Mouse (Mus musculus) lung, embryonic 15.5 days (tissue): ENCODE data around the gene Camk2b. TPM values are rescaled to one million over a fixed set of nuclear protein-coding genes. Genes with fewer than 3 reads are reported as not detected.

Source experiments
- ATAC-seq: fragments of 200-750 bp; cut with Nextera tagmentation; 2 replicates; pipeline ENCODE4 v1.8.0; 2017; ENCODE audit warnings: moderate number of reproducible peaks, borderline replicate concordance; ENCODE audit not compliant: low FRiP score, low TSS enrichment; ENCODE audit errors: extremely low read depth
- H3K27ac ChIP-seq: fragments of 300-500 bp; sonication (generic); 2 replicates; pipeline ENCODE4 v1.5.1; 2015; ENCODE audit warnings: moderate library complexity, mild to moderate bottlenecking, inconsistent platforms
- H3K27me3 ChIP-seq: fragments of 300-500 bp; sonication (generic); 2 replicates; pipeline ENCODE4 v1.6.1; 2015; ENCODE audit warnings: inconsistent platforms
- H3K36me3 ChIP-seq: fragments of 300-500 bp; sonication (generic); 2 replicates; pipeline ENCODE4 v1.6.1; 2015; ENCODE audit warnings: inconsistent platforms
- H3K4me1 ChIP-seq: fragments of 300-500 bp; sonication (generic); 2 replicates; pipeline ENCODE4 v1.6.1; 2015; ENCODE audit warnings: inconsistent platforms
- H3K4me2 ChIP-seq: fragments of 300-500 bp; sonication (generic); 2 replicates; pipeline ENCODE4 v1.6.1; 2015; ENCODE audit warnings: inconsistent platforms, mild to moderate bottlenecking, moderate library complexity
- H3K4me3 ChIP-seq: fragments of 300-500 bp; sonication (generic); 2 replicates; pipeline ENCODE4 v1.5.1; 2015; ENCODE audit warnings: mild to moderate bottlenecking, inconsistent platforms
- H3K9ac ChIP-seq: fragments of 300-500 bp; sonication (generic); 2 replicates; pipeline ENCODE4 v1.6.1; 2015; ENCODE audit warnings: inconsistent platforms
- H3K9me3 ChIP-seq: fragments of 300-500 bp; sonication (generic); 2 replicates; pipeline ENCODE4 v1.6.1; 2016; ENCODE audit warnings: inconsistent platforms
- WGBS: fragments of 180-500 bp; shearing (Covaris S2); methylation state at CpG from one replicate; pipeline ENCODE4 v1.1.7; 2015; 5-methylcytosine and 5-hydroxymethylcytosine counted together
- polyA plus RNA-seq: library from polyadenylated mRNA; unstranded; fragments of >200 nt; fragmentation: Nextera tagmentation; extraction: Ambion mirVana; gene quantifications from 2 replicates; pipeline ENCODE4 v1.2.1, GENCODE M21; 2015

Camk2b gene
- polyA plus RNA-seq, 1 experiment from 2014 or later, result 1.4 TPM

- no peak for ATAC-seq
- H3K36me3 ChIP-seq, result no peaks in the 10 kb centered on the region
- no peak overlapping the region for H3K27ac ChIP-seq
- WGBS, result 86% methylated on average over 5 of the region's 5 CpGs
- H3K9ac ChIP-seq, result no peak overlapping the region
- H3K27me3 ChIP-seq, result no peaks in the 10 kb centered on the region
- H3K4me2 ChIP-seq, result no peak overlapping the region
- peaks cover under 1% of the 10 kb centered on the region for H3K4me1 ChIP-seq
- H3K9me3 ChIP-seq, result no peaks in the 10 kb centered on the region
- H3K4me3 ChIP-seq, result no peak overlapping the region
These were observed 72.0 kb downstream of the Camk2b start for GRCm38 (mm10) chr11:5994212-5994611.

GRCm38 (mm10) chr11:5990910-5991309 lies 75.3 kb downstream of the Camk2b start:
- no peak for ATAC-seq

GRCm38 (mm10) chr11:5989954-5990593 lies 76.1 kb downstream of the Camk2b start:
- no peaks in the 10 kb centered on the region for H3K36me3 ChIP-seq
- no peaks in the 10 kb centered on the region for H3K27me3 ChIP-seq
- no peak overlapping the region for H3K4me3 ChIP-seq
- ATAC-seq, result no peak
- 86% methylated on average over 16 of the region's 16 CpGs for WGBS
- H3K4me2 ChIP-seq, result no peak overlapping the region
- no peaks in the 10 kb centered on the region for H3K9me3 ChIP-seq
- no peak overlapping the region for H3K27ac ChIP-seq
- H3K9ac ChIP-seq, result no peak overlapping the region
- no peaks in the 10 kb centered on the region for H3K4me1 ChIP-seq

More at GRCm38 (mm10) chr11:5990910-5991309, 75.3 kb downstream of the Camk2b start:
- Histone ChIP-seq H3K9me3 (no peaks in the 10 kb centered on the region), H3K4me3 (no peak overlapping the region), H3K27me3 (no peaks in the 10 kb centered on the region), H3K27ac (no peak overlapping the region), H3K9ac (no peak overlapping the region), H3K4me1 (no peaks in the 10 kb centered on the region), H3K36me3 (no peaks in the 10 kb centered on the region), H3K4me2 (no peak overlapping the region)
- 31% methylated on average over 4 of the region's 4 CpGs for WGBS

GRCm38 (mm10) chr11:5988126-5988525 lies 78.0 kb downstream of the Camk2b start:
- H3K4me2 ChIP-seq, result no peak overlapping the region
- no peaks in the 10 kb centered on the region for H3K36me3 ChIP-seq
- H3K4me1 ChIP-seq, result no peaks in the 10 kb centered on the region
- H3K4me3 ChIP-seq, result no peak overlapping the region
- H3K9me3 ChIP-seq, result no peaks in the 10 kb centered on the region
- WGBS, result 72% methylated on average over 10 of the region's 10 CpGs
- ATAC-seq, result no peak
- H3K27me3 ChIP-seq, result no peaks in the 10 kb centered on the region
- no peak overlapping the region for H3K9ac ChIP-seq
- H3K27ac ChIP-seq, result no peak overlapping the region

GRCm38 (mm10) chr11:5983629-5984028 lies 82.5 kb downstream of the Camk2b start:
- H3K27ac ChIP-seq, result no peak overlapping the region
- H3K4me2 ChIP-seq, result no peak overlapping the region
- H3K9me3 ChIP-seq, result no peaks in the 10 kb centered on the region
- H3K27me3 ChIP-seq, result no peaks in the 10 kb centered on the region
- no peaks in the 10 kb centered on the region for H3K4me1 ChIP-seq
- no peak overlapping the region for H3K4me3 ChIP-seq
- no peak overlapping the region for H3K9ac ChIP-seq
- WGBS, result 80% methylated on average over 5 of the region's 5 CpGs
- H3K36me3 ChIP-seq, result no peaks in the 10 kb centered on the region
- ATAC-seq, result no peak

- no peak for ATAC-seq
- H3K9ac ChIP-seq, result no peak overlapping the region
- 78% methylated on average over 7 of the region's 7 CpGs for WGBS
These were observed 84.8 kb downstream of the Camk2b start for GRCm38 (mm10) chr11:5981323-5981722.

GRCm38 (mm10) chr11:5980561-5980960 lies 85.6 kb downstream of the Camk2b start:
- no peak overlapping the region for H3K4me2 ChIP-seq
- WGBS, result 67% methylated on average over 8 of the region's 8 CpGs
- no peak for ATAC-seq
- no peaks in the 10 kb centered on the region for H3K4me1 ChIP-seq
- H3K9me3 ChIP-seq, result no peaks in the 10 kb centered on the region
- no peak overlapping the region for H3K27ac ChIP-seq
- no peak overlapping the region for H3K9ac ChIP-seq
- no peak overlapping the region for H3K4me3 ChIP-seq
- no peaks in the 10 kb centered on the region for H3K36me3 ChIP-seq
- H3K27me3 ChIP-seq, result no peaks in the 10 kb centered on the region

More at GRCm38 (mm10) chr11:5981323-5981722, 84.8 kb downstream of the Camk2b start:
- Histone ChIP-seq H3K36me3 (no peaks in the 10 kb centered on the region), H3K9me3 (no peaks in the 10 kb centered on the region), H3K4me3 (no peak overlapping the region), H3K4me2 (no peak overlapping the region), H3K27ac (no peak overlapping the region), H3K27me3 (no peaks in the 10 kb centered on the region), H3K4me1 (no peaks in the 10 kb centered on the region)

GRCm38 (mm10) chr11:5980108-5980507 lies 86.1 kb downstream of the Camk2b start:
- H3K4me2 ChIP-seq, result no peak overlapping the region
- no peak overlapping the region for H3K4me3 ChIP-seq
- H3K9ac ChIP-seq, result no peak overlapping the region
- 81% methylated on average over 2 of the region's 2 CpGs for WGBS
- H3K4me1 ChIP-seq, result no peaks in the 10 kb centered on the region
- H3K9me3 ChIP-seq, result no peaks in the 10 kb centered on the region
- no peaks in the 10 kb centered on the region for H3K27me3 ChIP-seq
- no peak for ATAC-seq
- H3K36me3 ChIP-seq, result no peaks in the 10 kb centered on the region
- no peak overlapping the region for H3K27ac ChIP-seq

- Histone ChIP-seq H3K9me3 (no peaks in the 10 kb centered on the region), H3K4me1 (no peaks in the 10 kb centered on the region), H3K27ac (no peak overlapping the region), H3K27me3 (no peaks in the 10 kb centered on the region), H3K36me3 (no peaks in the 10 kb centered on the region), H3K4me3 (no peak overlapping the region), H3K9ac (no peak overlapping the region), H3K4me2 (no peak overlapping the region)
- ATAC-seq, result no peak
- 64% methylated on average over 7 of the region's 7 CpGs for WGBS
These were observed 87.1 kb downstream of the Camk2b start for GRCm38 (mm10) chr11:5979088-5979487.

GRCm38 (mm10) chr11:5976106-5976505 lies 90.1 kb downstream of the Camk2b start:
- no peaks in the 10 kb centered on the region for H3K9me3 ChIP-seq
- H3K4me3 ChIP-seq, result no peak overlapping the region
- no peak overlapping the region for H3K9ac ChIP-seq
- no peaks in the 10 kb centered on the region for H3K36me3 ChIP-seq
- WGBS, result 7% methylated on average over 9 of the region's 9 CpGs
- no peaks in the 10 kb centered on the region for H3K27me3 ChIP-seq
- no peak overlapping the region for H3K4me2 ChIP-seq
- H3K27ac ChIP-seq, result no peak overlapping the region
- no peak for ATAC-seq
- H3K4me1 ChIP-seq, result peaks cover 13% of the 10 kb centered on the region

- Histone ChIP-seq H3K27ac (no peak overlapping the region), H3K36me3 (no peaks in the 10 kb centered on the region), H3K27me3 (no peaks in the 10 kb centered on the region), H3K4me3 (no peak overlapping the region), H3K9ac (no peak overlapping the region), H3K4me2 (no peak overlapping the region), H3K4me1 (peaks cover 13% of the 10 kb centered on the region), H3K9me3 (no peaks in the 10 kb centered on the region)
- ATAC-seq, result no peak
- WGBS, result 68% methylated on average over 2 of the region's 2 CpGs
These were observed 91.1 kb downstream of the Camk2b start for GRCm38 (mm10) chr11:5975068-5975467.

- 68% methylated on average over 6 of the region's 6 CpGs for WGBS
- Histone ChIP-seq H3K9ac (no peak overlapping the region), H3K27ac (no peak overlapping the region), H3K9me3 (no peaks in the 10 kb centered on the region), H3K4me1 (peaks cover 13% of the 10 kb centered on the region), H3K4me3 (no peak overlapping the region), H3K4me2 (no peak overlapping the region), H3K36me3 (0 out of 2 replicates have a peak, but pooled peaks cover 4% of the 10 kb centered on the region), H3K27me3 (no peaks in the 10 kb centered on the region)
- ATAC-seq, result no peak
These were observed 92.1 kb downstream of the Camk2b start for GRCm38 (mm10) chr11:5974053-5974452.

- Histone ChIP-seq H3K4me2 (no peak overlapping the region), H3K27ac (no peak overlapping the region), H3K9ac (no peak overlapping the region), H3K4me1 (peaks cover 13% of the 10 kb centered on the region), H3K4me3 (no peak overlapping the region), H3K9me3 (no peaks in the 10 kb centered on the region), H3K27me3 (no peaks in the 10 kb centered on the region), H3K36me3 (0 out of 2 replicates have a peak, but pooled peaks cover 11% of the 10 kb centered on the region)
- ATAC-seq, result no peak
- WGBS, result 21% methylated on average over 7 of the region's 7 CpGs
These were observed 93.0 kb downstream of the Camk2b start for GRCm38 (mm10) chr11:5973151-5973550.
